Mouse (Mus musculus) E14TG2a.4 (cell line): ENCODE data around the gene Map4k4.

Experiments used
- CTCF ChIP-seq: conservative IDR thresholded peaks from 2 replicates; pipeline ENCODE4 v1.5.1; 2014; ENCODE audit warnings: low read length
- POU5F1 ChIP-seq: IDR thresholded peaks from 2 replicates; pipeline ENCODE4 v1.6.1; 2014; ENCODE audit warnings: low read length, borderline replicate concordance

DNA sequence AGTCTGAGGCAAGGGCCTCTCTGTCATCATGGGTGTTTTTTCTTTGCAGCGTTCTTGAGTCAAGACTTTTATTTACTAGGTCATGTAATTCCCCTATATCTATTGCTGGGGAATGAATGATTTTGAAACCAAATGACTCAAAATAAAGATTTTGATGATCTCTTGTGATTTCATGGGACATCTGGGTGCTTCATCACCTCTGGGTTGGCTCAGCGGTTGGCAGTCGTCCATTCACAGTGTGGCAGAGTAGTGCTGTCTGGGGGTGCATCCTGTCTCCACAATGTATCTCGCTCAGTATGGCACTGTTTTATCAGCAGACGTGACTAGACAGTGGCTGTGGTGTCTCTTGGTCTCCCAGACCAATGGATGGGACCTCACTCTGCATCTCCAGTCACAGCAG is 155.2 kb downstream of the Map4k4 start:
- TF ChIP-seq CTCF (no peak), POU5F1 (no peak)
